Mouse (Mus musculus) right cerebral cortex, adult 2 months (tissue): ENCODE measurements around the gene Midn.

Experiments
- DNase-seq, 2 experiments: peaks; one replicate each; pipeline ENCODE4 v3.0.0; 2021 to 2022; ENCODE audit warnings: low spot score in 2 of 2

Gene Midn

DNA sequence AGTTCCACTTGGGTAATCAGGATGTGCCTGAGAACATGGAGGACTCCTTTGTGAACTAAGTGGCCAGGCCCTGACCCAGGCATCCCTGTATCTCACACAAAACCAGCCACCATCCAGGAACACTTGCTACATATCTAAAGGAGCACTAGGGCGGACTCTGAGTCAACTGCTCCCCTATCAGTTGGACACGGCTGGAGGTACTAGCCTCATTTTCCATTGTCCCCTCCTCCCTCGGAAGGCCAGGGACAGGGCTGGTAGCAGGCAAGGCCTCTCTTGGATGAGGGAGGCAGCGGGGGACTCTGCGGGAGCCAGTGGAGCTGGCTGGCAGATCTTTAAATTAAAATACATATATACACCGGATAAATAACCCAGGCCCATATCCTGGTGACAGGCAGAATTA, 45.9 kb downstream of the Midn start:
- no peak for DNase-seq

DNA sequence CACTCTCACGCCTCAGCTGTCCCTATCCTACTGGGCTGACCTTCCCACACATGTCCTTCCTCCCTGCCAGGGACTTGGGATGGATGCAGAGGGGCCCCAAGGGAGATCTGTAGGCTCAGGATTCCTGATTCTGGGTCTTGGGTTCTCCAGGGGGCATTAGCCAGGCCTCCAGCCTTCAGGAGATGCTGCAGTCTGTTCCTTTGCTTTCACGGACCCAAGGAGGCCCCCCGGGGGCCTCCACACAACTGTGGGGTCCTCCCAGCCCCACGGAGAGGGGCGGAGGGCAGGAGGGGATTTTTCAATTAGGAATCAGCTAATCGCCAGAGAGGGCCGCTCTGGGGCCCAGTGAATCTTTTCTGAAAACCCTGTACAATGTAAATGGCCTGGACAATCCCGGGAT, 46.4 kb downstream of the Midn start:
- no peak for DNase-seq

DNA sequence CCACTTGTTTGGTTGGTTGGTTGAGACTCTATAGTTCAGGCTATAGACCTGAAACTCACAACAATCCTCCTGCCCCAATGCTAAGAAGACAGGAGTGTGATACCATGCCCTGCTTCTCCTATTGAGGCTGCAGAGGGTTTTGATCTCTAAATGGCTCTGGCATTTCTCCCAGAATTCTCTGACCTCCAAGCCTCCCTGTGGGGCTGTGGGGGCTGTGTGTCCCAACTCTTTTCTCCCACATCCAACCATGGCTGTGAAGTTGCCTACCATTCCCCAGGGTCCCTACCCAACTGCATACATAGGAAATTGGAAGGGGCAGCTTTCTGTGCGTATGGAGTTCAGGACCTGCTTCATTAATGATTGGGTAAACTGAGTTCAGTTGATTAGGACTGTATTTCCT, 48.1 kb downstream of the Midn start:
- no peak for DNase-seq

DNA sequence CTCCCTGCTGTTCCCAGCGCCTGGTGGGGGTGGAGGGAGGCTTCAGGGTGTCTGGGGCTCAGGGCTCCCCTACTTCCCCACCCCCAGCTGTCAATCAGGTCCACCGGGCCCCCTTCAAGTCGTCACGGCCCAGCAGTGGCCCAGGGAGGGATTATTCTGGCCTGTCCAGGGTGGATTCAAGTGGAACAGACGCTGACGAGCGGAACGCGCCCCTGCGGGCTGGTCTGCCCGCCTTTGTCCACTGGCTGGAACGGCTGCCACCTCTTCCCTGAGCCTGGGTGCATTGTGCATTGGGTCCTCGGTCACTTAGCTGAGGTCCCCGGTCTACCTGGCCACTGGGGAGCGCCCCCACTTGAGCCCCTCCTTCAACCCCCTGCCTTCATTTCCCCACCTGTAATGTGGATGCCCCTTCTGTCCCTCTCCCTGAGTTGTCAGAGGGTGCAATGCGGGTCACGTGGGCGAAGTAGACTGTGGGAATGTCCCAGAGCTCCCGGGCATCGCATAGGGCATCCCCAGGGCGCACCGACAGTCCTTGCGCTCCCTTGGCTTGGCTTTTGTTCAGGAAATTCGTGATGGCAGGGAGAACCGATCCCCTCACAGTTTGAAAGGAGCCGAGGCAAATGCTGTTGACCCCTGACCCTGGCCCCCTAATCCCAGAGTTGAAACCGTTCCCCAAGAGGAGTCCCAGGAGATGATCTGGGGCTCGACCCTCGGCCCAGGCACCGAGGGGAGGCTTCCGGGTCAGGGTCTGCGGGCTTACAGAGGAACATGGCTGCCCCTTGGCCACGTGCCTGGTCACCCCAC, 48.9 kb downstream of the Midn start:
- no peak for DNase-seq

DNA sequence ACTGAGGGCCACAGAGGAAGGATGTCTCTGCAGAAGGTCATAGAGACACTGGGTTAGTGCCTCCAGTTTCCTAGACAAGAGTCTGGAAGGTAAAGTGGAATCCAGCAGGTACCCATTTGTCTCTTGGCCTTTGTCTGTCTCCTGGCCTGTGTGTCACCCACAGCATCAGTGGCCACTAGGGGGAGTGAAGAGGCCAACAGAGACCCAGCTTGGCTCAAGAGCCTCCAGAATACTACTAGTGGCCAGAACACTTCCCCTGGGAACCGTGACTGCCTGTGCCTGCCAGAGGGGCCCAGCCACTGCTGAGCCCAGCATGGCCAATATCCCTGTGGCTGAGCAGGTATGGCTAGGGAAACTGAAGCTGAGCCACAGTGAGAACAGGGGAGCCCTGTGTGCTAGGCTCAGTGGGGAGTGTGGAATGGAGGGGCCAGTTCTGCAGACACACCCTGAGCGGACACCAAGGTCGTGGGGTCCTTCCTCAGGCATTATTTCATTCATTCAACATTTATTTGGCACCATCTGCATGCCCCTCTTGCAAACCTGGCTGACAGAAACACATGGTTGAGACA, 51.5 kb downstream of the Midn start:
- peak; percentile 81 to 82 for DNase-seq

DNA sequence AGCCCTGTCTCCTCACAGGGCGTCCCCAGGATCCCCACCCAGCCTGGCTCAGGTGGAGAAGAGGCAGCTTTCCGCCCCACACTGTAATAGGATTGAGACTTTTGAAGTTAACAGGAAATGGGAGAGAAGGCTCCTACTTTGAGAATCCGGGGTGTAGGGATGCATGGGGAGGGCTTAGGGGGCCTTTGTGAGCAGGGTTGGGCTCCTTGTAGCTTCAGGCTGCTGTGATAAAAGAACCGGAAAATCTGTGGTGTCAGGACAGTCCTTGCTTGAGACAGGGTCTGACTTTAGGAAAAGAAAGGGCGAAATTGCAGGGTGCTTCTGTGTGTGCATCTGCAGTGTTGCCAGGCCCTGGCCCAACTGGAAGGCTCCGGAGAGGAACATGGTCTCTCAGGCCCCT, 52.4 kb downstream of the Midn start:
- no peak for DNase-seq

DNA sequence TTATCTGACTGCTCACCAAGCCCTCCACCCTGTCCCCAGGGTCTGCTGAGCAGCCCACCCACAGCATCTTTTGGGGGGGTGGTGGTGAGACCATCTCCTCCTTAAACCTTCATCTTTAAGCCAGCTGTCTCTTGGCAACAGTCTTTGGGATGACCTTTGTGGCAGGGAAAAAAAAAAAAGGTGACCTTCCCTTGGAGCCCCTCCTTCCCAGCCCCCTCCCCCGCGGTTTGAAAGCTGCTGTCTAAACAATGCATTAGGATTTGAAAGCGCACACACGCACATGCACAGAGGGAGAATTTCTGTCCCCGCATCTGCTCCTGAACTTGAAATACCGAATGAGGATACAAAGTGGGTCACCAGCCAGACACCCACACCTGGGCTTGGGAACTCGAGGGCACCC, 56.0 kb downstream of the Midn start:
- no peak for DNase-seq

DNA sequence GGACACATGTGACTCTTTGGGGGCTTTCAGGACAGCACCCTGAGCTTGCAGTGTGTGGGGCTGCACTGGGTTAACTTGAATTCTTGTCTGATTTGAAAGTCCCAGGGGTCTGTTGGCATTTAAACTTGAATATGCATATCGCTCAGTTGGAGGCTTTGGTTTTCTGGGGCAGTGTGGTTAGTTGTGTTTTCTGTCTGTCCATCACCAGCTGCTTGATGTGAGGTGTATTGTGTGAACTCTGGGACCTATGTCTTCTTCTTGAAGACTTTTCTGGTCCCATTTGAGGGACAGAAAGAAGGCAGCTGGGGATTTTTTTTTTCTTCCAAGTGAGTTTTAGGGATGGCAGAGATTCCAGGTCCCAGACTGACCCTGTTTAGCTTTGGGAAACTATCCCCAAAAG, 59.1 kb downstream of the Midn start:
- no peak for DNase-seq

DNA sequence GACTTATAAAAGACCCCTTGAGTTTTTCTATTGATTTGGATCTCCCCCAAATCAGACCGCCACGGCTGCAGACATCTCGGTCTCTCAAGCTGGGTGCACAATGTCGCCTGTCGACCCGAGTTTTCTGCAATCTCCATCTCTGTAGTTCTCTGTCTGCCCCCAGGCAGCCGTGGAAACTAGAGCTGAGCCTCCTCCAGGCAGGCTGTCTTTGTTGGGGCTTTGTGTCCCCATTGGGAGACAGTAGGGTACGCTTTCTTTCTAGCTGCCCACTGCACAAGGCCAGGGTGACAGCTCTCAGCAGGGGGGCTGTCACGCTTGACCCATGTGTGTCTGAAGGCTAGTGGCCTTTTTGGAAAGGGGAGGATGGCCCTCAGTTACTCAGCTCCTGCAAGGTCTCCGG, 59.6 kb downstream of the Midn start:
- DNase-seq, result no peak
